Mouse (Mus musculus): Measurements from ENCODE around the gene Prpf4b. TPM values are rescaled to one million over a fixed set of nuclear protein-coding genes. Genes with fewer than 3 reads are reported as not detected.

The Prpf4b gene
- polyA plus RNA-seq (2014; fragmentation: Illumina TruSeq; extraction: RNeasy Lipid Tissue Mini Kit (QIAGEN cat#74804); ENCODE audit: low read depth, low replicate concordance), result 88.9 TPM

GRCm38 (mm10) chr13:34875166-34875710 is at the start of gene Prpf4b:
Gene Prpf4b (plus strand): TSS chr13:34875302.

GRCm38 (mm10) chr13:34924210-34924609 is 49.1 kb downstream of the Prpf4b start, which contains the start of the genes Fam217a and 4933417A18Rik:
Gene Fam217a (minus strand): TSS chr13:34924310.
Gene 4933417A18Rik (plus strand): TSS chr13:34924409.

Other genes with a start within 250 kb of the Prpf4b start
- 12.8 TPM for gene Pxdc1, start 221.8 kb upstream of the Prpf4b start, polyA plus RNA-seq (2014; fragmentation: Illumina TruSeq; extraction: RNeasy Lipid Tissue Mini Kit (QIAGEN cat#74804); ENCODE audit: low read depth, low replicate concordance)
- gene Fam50b, start 140.5 kb upstream of the Prpf4b start, polyA plus RNA-seq (2014; fragmentation: Illumina TruSeq; extraction: RNeasy Lipid Tissue Mini Kit (QIAGEN cat#74804); ENCODE audit: low read depth, low replicate concordance), result not detected
- 12.0 TPM for gene Fam217a, start 49.0 kb downstream of the Prpf4b start, polyA plus RNA-seq (2014; fragmentation: Illumina TruSeq; extraction: RNeasy Lipid Tissue Mini Kit (QIAGEN cat#74804); ENCODE audit: low read depth, low replicate concordance)
- not detected for gene 4933417A18Rik, start 49.1 kb downstream of the Prpf4b start, polyA plus RNA-seq (2014; fragmentation: Illumina TruSeq; extraction: RNeasy Lipid Tissue Mini Kit (QIAGEN cat#74804); ENCODE audit: low read depth, low replicate concordance)
- gene Eci3, start 88.5 kb downstream of the Prpf4b start, polyA plus RNA-seq (2014; fragmentation: Illumina TruSeq; extraction: RNeasy Lipid Tissue Mini Kit (QIAGEN cat#74804); ENCODE audit: low read depth, low replicate concordance), result 282 TPM
- 131 TPM for gene Eci2, start 151.8 kb downstream of the Prpf4b start, polyA plus RNA-seq (2014; fragmentation: Illumina TruSeq; extraction: RNeasy Lipid Tissue Mini Kit (QIAGEN cat#74804); ENCODE audit: low read depth, low replicate concordance)